Mouse (Mus musculus) testis, adult 2 months (tissue): Measurements from ENCODE around the gene Psmb9.

Experiments
- CTCF ChIP-seq: fragments of 200-500 bp; IDR thresholded peaks from 2 replicates; pipeline ENCODE4 v1.5.1; 2012; ENCODE audit warnings: low read depth, mild to moderate bottlenecking, inconsistent platforms, low read length, moderate library complexity; ENCODE audit not compliant: control insufficient read depth, insufficient read depth, insufficient replicate concordance
- POLR2A ChIP-seq: fragments of 200-500 bp; IDR thresholded peaks from 2 replicates; pipeline ENCODE4 v1.6.1; 2012; ENCODE audit warnings: low read depth, mild to moderate bottlenecking, inconsistent platforms, low read length, moderate library complexity; ENCODE audit not compliant: control insufficient read depth

- TF ChIP-seq CTCF (no peak), POLR2A (no peak)
Measured at GRCm38 (mm10) chr17:34144960-34145371, 42.6 kb downstream of the Psmb9 start.
